Mouse (Mus musculus) limb, embryonic 14.5 days (tissue): ENCODE measurements around the gene Tmem132e. TPM values are rescaled to one million over a fixed set of nuclear protein-coding genes. Genes with fewer than 3 reads are reported as not detected.
A peak's percentile ranks its signal among the peaks of the same experiment; 100 is the strongest.

Experiments
- ATAC-seq: fragments of 200-750 bp; cut with Nextera tagmentation; 2 replicates; pipeline ENCODE4 v1.8.0; 2017; ENCODE audit warnings: low read depth, moderate number of reproducible peaks, moderate TSS enrichment; ENCODE audit not compliant: low FRiP score
- DNase-seq: peaks from one replicate; pipeline ENCODE4 v3.0.0-alpha.2; 2015; ENCODE audit warnings: low spot score
- H3K27ac ChIP-seq: fragments of 300-500 bp; sonication (generic); replicated peaks from 2 replicates; pipeline ENCODE4 v1.5.1; 2014; ENCODE audit warnings: low read depth, mild to moderate bottlenecking, low read length, moderate library complexity, mixed read lengths
- H3K27me3 ChIP-seq: fragments of 300-500 bp; sonication (generic); 2 replicates; pipeline ENCODE4 v1.6.1; 2014; ENCODE audit warnings: low read length, mixed read lengths; ENCODE audit not compliant: control insufficient read depth, insufficient read depth
- H3K36me3 ChIP-seq: fragments of 300-500 bp; sonication (generic); 2 replicates; pipeline ENCODE4 v1.6.1; 2014; ENCODE audit warnings: mild to moderate bottlenecking, low read length, moderate library complexity, mixed read lengths; ENCODE audit not compliant: control insufficient read depth, insufficient read depth
- H3K4me1 ChIP-seq: fragments of 300-500 bp; sonication (generic); 2 replicates; pipeline ENCODE4 v1.6.1; 2014; ENCODE audit warnings: antibody characterized with exemption, low read length, mixed read lengths; ENCODE audit not compliant: control insufficient read depth, insufficient read depth
- H3K4me2 ChIP-seq: fragments of 300-500 bp; sonication (generic); replicated peaks from 2 replicates; pipeline ENCODE4 v1.6.1; 2014; ENCODE audit warnings: low read depth, mild to moderate bottlenecking, low read length, moderate library complexity; ENCODE audit not compliant: severe bottlenecking
- H3K4me3 ChIP-seq: fragments of 300-500 bp; sonication (generic); replicated peaks from 2 replicates; pipeline ENCODE4 v1.5.1; 2014; ENCODE audit warnings: low read length
- H3K9ac ChIP-seq: fragments of 300-500 bp; sonication (generic); 2 replicates; pipeline ENCODE4 v1.6.1; 2014; ENCODE audit warnings: mild to moderate bottlenecking, low read depth, low read length, moderate library complexity; ENCODE audit not compliant: severe bottlenecking
- H3K9me3 ChIP-seq: fragments of 300-500 bp; sonication (generic); 2 replicates; pipeline ENCODE4 v1.6.1; 2016; ENCODE audit warnings: low read length; ENCODE audit not compliant: control insufficient read depth
- POLR2A ChIP-seq: fragments of 200-500 bp; IDR thresholded peaks from 2 replicates; pipeline ENCODE4 v1.8.0; 2012; ENCODE audit warnings: inconsistent platforms, mild to moderate bottlenecking, moderate library complexity, borderline replicate concordance; ENCODE audit not compliant: insufficient read depth, insufficient read length; ENCODE audit errors: extremely low read depth
- WGBS: fragments of 180-500 bp; shearing (Covaris S2); extraction: QIAGEN DNeasy Blood & Tissue Kit; methylation state at CpG from one replicate; pipeline ENCODE4 v1.1.7; 2014; 5-methylcytosine and 5-hydroxymethylcytosine counted together
- polyA plus RNA-seq, 2 experiments: library from polyadenylated mRNA; depleted of rRNA in 1 of 2; stranded (reverse) in 1 of 2; unstranded in 1 of 2; fragments of >200 nt; fragmentation: Nextera tagmentation in 1 of 2; extraction: Ambion mirVana in 1 of 2; gene quantifications; 2 replicates each; pipeline versions ENCODE4 v1.2.1 to v1.2.3; 2012 to 2014

Tmem132e gene
- polyA plus RNA-seq, 2 experiments: 1.0 to 3.5 TPM

- H3K4me3 ChIP-seq: no peak overlapping the region
- H3K9ac ChIP-seq: no peak overlapping the region
- no peaks in the 10 kb centered on the region for H3K9me3 ChIP-seq
- H3K4me2 ChIP-seq: no peak overlapping the region
- WGBS: 65% methylated on average over 3 of the region's 3 CpGs
- H3K36me3 ChIP-seq: no peaks in the 10 kb centered on the region
- TF ChIP-seq POLR2A: no peak
- H3K27me3 ChIP-seq: no peaks in the 10 kb centered on the region
- no peak overlapping the region for H3K27ac ChIP-seq
- no peaks in the 10 kb centered on the region for H3K4me1 ChIP-seq
- DNase-seq (no peak), ATAC-seq (no peak)
Measured at GRCm38 (mm10) chr11:82480941-82481340, 92.2 kb downstream of the Tmem132e start.

- ATAC-seq (peak; percentile 34; the same call in 1 of the 2 replicates), DNase-seq (peak; percentile 29)
- Histone ChIP-seq H3K27me3 (no peaks in the 10 kb centered on the region), H3K4me1 (no peaks in the 10 kb centered on the region), H3K9me3 (no peaks in the 10 kb centered on the region), H3K27ac (no peak overlapping the region), H3K4me3 (no peak overlapping the region), H3K9ac (no peak overlapping the region), H3K4me2 (no peak overlapping the region), H3K36me3 (no peaks in the 10 kb centered on the region)
- 27% methylated on average over 8 of the region's 8 CpGs for WGBS
- no peak for TF ChIP-seq POLR2A
Measured at GRCm38 (mm10) chr11:82487359-82488086, 98.8 kb downstream of the Tmem132e start.

GRCm38 (mm10) chr11:82490896-82491295 lies 102.2 kb downstream of the Tmem132e start:
- Histone ChIP-seq H3K4me2 (no peak overlapping the region), H3K4me1 (no peaks in the 10 kb centered on the region), H3K36me3 (no peaks in the 10 kb centered on the region), H3K4me3 (no peak overlapping the region), H3K9ac (no peak overlapping the region), H3K9me3 (no peaks in the 10 kb centered on the region), H3K27ac (no peak overlapping the region), H3K27me3 (no peaks in the 10 kb centered on the region)
- ATAC-seq (no peak), DNase-seq (no peak)
- WGBS: 68% methylated on average over 3 of the region's 3 CpGs
- no peak for TF ChIP-seq POLR2A

Other genes with a start within 250 kb of the Tmem132e start
- gene Ccl1, start 83.2 kb upstream of the Tmem132e start, polyA plus RNA-seq (2012; rRNA removed): not detected in 2 replicates
- not detected in 2 replicates for gene Ccl1, start 83.2 kb upstream of the Tmem132e start, polyA plus RNA-seq (2014; fragmentation: Nextera tagmentation; extraction: Ambion mirVana)